Mouse (Mus musculus) myocyte (in vitro differentiated cells): ENCODE data around the gene Actn1.

Source experiments
- CEBPB ChIP-seq: IDR thresholded peaks from 2 replicates; pipeline ENCODE4 v1.6.1; 2011; ENCODE audit warnings: mild to moderate bottlenecking, moderate library complexity; ENCODE audit not compliant: poor library complexity, insufficient read depth, severe bottlenecking
- E2F4 ChIP-seq: IDR thresholded peaks from one replicate; pipeline ENCODE4 v1.6.1; 2011; ENCODE audit warnings: mild to moderate bottlenecking, control low read depth, moderate library complexity; ENCODE audit not compliant: insufficient read depth
- MAX ChIP-seq: IDR thresholded peaks from one replicate; pipeline ENCODE4 v1.6.1; 2011; ENCODE audit warnings: low read depth, mild to moderate bottlenecking, control low read depth
- POLR2A ChIP-seq: IDR thresholded peaks from one replicate; pipeline ENCODE4 v1.6.1; 2011; ENCODE audit warnings: low read depth, mild to moderate bottlenecking, control low read depth, moderate library complexity; ENCODE audit not compliant: insufficient read length
- POLR2AphosphoS2 ChIP-seq: IDR thresholded peaks from one replicate; pipeline ENCODE4 v1.6.1; 2011; ENCODE audit warnings: low read depth, control low read depth; ENCODE audit not compliant: insufficient read length
- REST ChIP-seq: IDR thresholded peaks from one replicate; pipeline ENCODE4 v1.6.1; 2011; ENCODE audit warnings: mild to moderate bottlenecking, control low read depth, moderate library complexity; ENCODE audit not compliant: insufficient read depth, insufficient read length
- TCF12 ChIP-seq: IDR thresholded peaks from one replicate; pipeline ENCODE4 v1.6.1; 2011; ENCODE audit warnings: mild to moderate bottlenecking, control low read depth; ENCODE audit not compliant: poor library complexity, insufficient read depth, severe bottlenecking
- USF1 ChIP-seq: IDR thresholded peaks from one replicate; pipeline ENCODE4 v1.6.1; 2011; ENCODE audit warnings: low read depth, mild to moderate bottlenecking, control low read depth, moderate library complexity

GRCm38 (mm10) chr12:80243335-80243734, 16.8 kb downstream of the Actn1 start:
- no peak for TF ChIP-seq TCF12
- TF ChIP-seq POLR2AphosphoS2 = no peak
- no peak for TF ChIP-seq USF1
- no peak for TF ChIP-seq POLR2A
- TF ChIP-seq E2F4 = no peak
- no peak for TF ChIP-seq MAX
- no peak for TF ChIP-seq CEBPB
- TF ChIP-seq REST = no peak
